In genomic region chr16:96634097-96634790, GRCm38 (mm10) we compare ENCODE assay signal across 12 mouse cellular contexts.
A peak's percentile ranks its signal among the peaks of the same experiment; 100 is the strongest.
DNase-seq lines count a peak whose midpoint lies in the region; TF ChIP-seq lines count a peak whose summit lies in the region.
"Had no signal": no experiment of that assay in that cellular context is flagged by ENCODE, and none has a peak within 500 bp of the region (broad histone marks: within the 10 kb centered on the region; RNA-seq: fewer than 3 reads in every experiment).

No protein-coding gene starts in this region.

- no peaks in the 10 kb centered on the region for H3K4me1 ChIP-seq in thymus, adult 2 months (replicated peaks; ENCODE audit: control insufficient read depth, insufficient read depth, low read length)
- H3K4me1 ChIP-seq: embryonic facial prominence, embryonic 12.5 days had no signal

- TF ChIP-seq CTCF in brain, embryonic 14.5 days (IDR thresholded peaks at IDR 0.05; ENCODE audit: borderline replicate concordance, extremely low read depth, insufficient read depth, insufficient read length) = no peak
- no peak for TF ChIP-seq CTCF in layer of hippocampus, adult 2 months (conservative IDR thresholded peaks at IDR 0.05)
- no peak for TF ChIP-seq CTCF in thymus, adult 2 months (IDR thresholded peaks at IDR 0.05; ENCODE audit: borderline replicate concordance, control insufficient read depth, extremely low read depth, insufficient read depth, low read length, poor library complexity)

- WGBS in thymus, adult 2 months = 91% methylated on average over 4 of the region's 4 CpGs

- no peaks in the 10 kb centered on the region for H3K36me3 ChIP-seq in thymus, adult 2 months (ENCODE audit: control insufficient read depth, insufficient read depth, low read length)
- H3K36me3 ChIP-seq: embryonic facial prominence, embryonic 12.5 days had no signal

- H3K27me3 ChIP-seq in thymus, adult 2 months (ENCODE audit: control insufficient read depth, insufficient read depth, low read length) = no peaks in the 10 kb centered on the region
- H3K27me3 ChIP-seq: embryonic facial prominence, embryonic 12.5 days had no signal

- no peak for TF ChIP-seq POLR2A in brain, embryonic 14.5 days (IDR thresholded peaks at IDR 0.05; ENCODE audit: borderline replicate concordance, extremely low read depth, insufficient read depth, insufficient read length, poor library complexity, severe bottlenecking)
- no peak for TF ChIP-seq POLR2A in thymus, adult 2 months (IDR thresholded peaks at IDR 0.05; ENCODE audit: control insufficient read depth, extremely low read depth, insufficient read depth, low read length, poor library complexity)

- DNase-seq in frontal cortex, adult 2 months (ENCODE audit: extremely low spot score in 1 of 2, low spot score in 1 of 2) = peak; percentile 62 to 79
- DNase-seq in frontal cortex, postnatal 10 days (ENCODE audit: low spot score in 2 of 2) = no peak
- DNase-seq in brain, embryonic 14.5 days (ENCODE audit: low read depth) = peak; percentile 70
- DNase-seq in layer of hippocampus, adult 2 months (ENCODE audit: low spot score in 2 of 2) = peak; percentile 54 to 65
- peak; percentile 39 for DNase-seq in left cerebral cortex, postnatal 4 days
- no peak for DNase-seq in thymus, adult 2 months
- no peak for DNase-seq in heart, postnatal 36 days
- DNase-seq: cerebellum, adult 9-10 months; kidney, adult 9 months; lung, postnatal 10 days; thymus, postnatal 14 days had no signal

- H3K27ac ChIP-seq in layer of hippocampus, adult 2 months = peak overlapping the region; percentile 61
- H3K27ac ChIP-seq in thymus, adult 2 months (ENCODE audit: control insufficient read depth, insufficient read depth, low read length) = no peak overlapping the region
- H3K27ac ChIP-seq: embryonic facial prominence, embryonic 12.5 days had no signal

- intact Hi-C loops in left cerebral cortex, postnatal 4 days (cut with DNase I) = no loop called here
- intact Hi-C loops in heart, postnatal 36 days (cut with DNase I) = no loop called here

- H3K4me3 ChIP-seq in layer of hippocampus, adult 2 months = no peak overlapping the region
- H3K4me3 ChIP-seq in thymus, adult 2 months (ENCODE audit: control insufficient read depth, insufficient read depth, low read length) = no peak overlapping the region
- H3K4me3 ChIP-seq: embryonic facial prominence, embryonic 12.5 days had no signal

Comparison
In these comparisons a context has a peak if more than half of its experiments do, and no peak if none do; other contexts are left out.
1. DNase-seq: peak in frontal cortex, adult 2 months (2 of 2), brain, embryonic 14.5 days (single experiment), layer of hippocampus, adult 2 months (2 of 2) and left cerebral cortex, postnatal 4 days (single experiment); none in frontal cortex, postnatal 10 days (0 of 2), thymus, adult 2 months (single experiment) and heart, postnatal 36 days (0 of 2).